Mouse (Mus musculus) intestine, embryonic 14.5 days (tissue): ENCODE measurements at regions not wholly inside any gene's neighbourhood (a gene's known extent, or its start where the extent isn't known, plus 50 kb on each side); places are given as distances from the start of the nearest gene placed in this dataset.

Experiments
- ATAC-seq: fragments of 200-750 bp; cut with Nextera tagmentation; replicated peaks from 2 replicates; pipeline ENCODE4 v1.8.0; 2017; ENCODE audit warnings: low read depth, moderate number of reproducible peaks, moderate TSS enrichment, moderate library complexity; ENCODE audit not compliant: low FRiP score, low TSS enrichment
- DNase-seq: peaks from one replicate; pipeline ENCODE4 v3.0.0-alpha.2; 2018; ENCODE audit warnings: low spot score
- H3K27ac ChIP-seq: fragments of 300-500 bp; sonication (generic); 2 replicates; pipeline ENCODE4 v1.5.1; 2014; ENCODE audit warnings: low read depth, mild to moderate bottlenecking, control low read depth
- H3K27me3 ChIP-seq: fragments of 300-500 bp; sonication (generic); replicated peaks from 2 replicates; pipeline ENCODE4 v1.6.1; 2014; ENCODE audit warnings: low read length, control low read depth; ENCODE audit not compliant: control insufficient read depth, insufficient read depth
- H3K36me3 ChIP-seq: fragments of 300-500 bp; sonication (generic); 2 replicates; pipeline ENCODE4 v1.6.1; 2014; ENCODE audit warnings: low read length, control low read depth; ENCODE audit not compliant: control insufficient read depth, insufficient read depth
- H3K4me1 ChIP-seq: fragments of 300-500 bp; sonication (generic); replicated peaks from 2 replicates; pipeline ENCODE4 v1.6.1; 2014; ENCODE audit warnings: low read length, control low read depth, mixed read lengths; ENCODE audit not compliant: control insufficient read depth, insufficient read depth
- H3K4me2 ChIP-seq: fragments of 300-500 bp; sonication (generic); 2 replicates; pipeline ENCODE4 v1.6.1; 2014; ENCODE audit warnings: low read length
- H3K4me3 ChIP-seq: fragments of 300-500 bp; sonication (generic); 2 replicates; pipeline ENCODE4 v1.5.1; 2014; ENCODE audit warnings: low read depth, low read length, control low read depth, mixed read lengths
- H3K9ac ChIP-seq: fragments of 300-500 bp; sonication (generic); 2 replicates; pipeline ENCODE4 v1.6.1; 2014; ENCODE audit warnings: mild to moderate bottlenecking, low read length
- H3K9me3 ChIP-seq: fragments of 300-500 bp; sonication (generic); 2 replicates; pipeline ENCODE4 v1.6.1; 2016; ENCODE audit warnings: low read length, control low read depth; ENCODE audit not compliant: control insufficient read depth
- WGBS: fragments of 180-500 bp; shearing (Covaris S2); extraction: QIAGEN DNeasy Blood & Tissue Kit; methylation state at CpG from one replicate; pipeline ENCODE4 v1.1.7; 2014; 5-methylcytosine and 5-hydroxymethylcytosine counted together

DNA sequence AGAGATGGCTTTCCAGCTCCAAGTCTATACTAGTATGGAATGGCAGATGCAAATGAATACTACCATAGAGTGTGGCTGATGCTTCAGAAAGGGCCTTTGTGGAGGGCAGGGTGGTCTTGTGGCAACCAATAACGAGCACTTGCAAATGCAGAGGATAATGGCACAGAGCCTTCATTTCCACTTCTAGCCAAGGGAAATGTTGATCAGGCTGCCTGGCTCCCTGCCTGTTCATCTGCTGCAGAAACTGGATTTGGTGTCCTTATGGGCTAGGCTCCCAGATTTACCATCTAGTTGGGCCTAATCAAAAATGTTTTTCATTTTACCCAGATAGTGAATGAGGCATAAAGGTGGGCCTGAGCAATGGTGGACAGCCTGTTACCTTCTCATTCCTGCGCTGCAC is 110.7 kb upstream of the Dab1 start:
- Histone ChIP-seq H3K27me3 (no peaks in the 10 kb centered on the region), H3K4me2 (no peak overlapping the region), H3K4me3 (no peak overlapping the region), H3K4me1 (no peaks in the 10 kb centered on the region), H3K9me3 (no peaks in the 10 kb centered on the region), H3K27ac (no peak overlapping the region), H3K36me3 (no peaks in the 10 kb centered on the region), H3K9ac (no peak overlapping the region)
- ATAC-seq = no peak
- 77% methylated on average over 2 of the region's 2 CpGs for WGBS
- no peak for DNase-seq

DNA sequence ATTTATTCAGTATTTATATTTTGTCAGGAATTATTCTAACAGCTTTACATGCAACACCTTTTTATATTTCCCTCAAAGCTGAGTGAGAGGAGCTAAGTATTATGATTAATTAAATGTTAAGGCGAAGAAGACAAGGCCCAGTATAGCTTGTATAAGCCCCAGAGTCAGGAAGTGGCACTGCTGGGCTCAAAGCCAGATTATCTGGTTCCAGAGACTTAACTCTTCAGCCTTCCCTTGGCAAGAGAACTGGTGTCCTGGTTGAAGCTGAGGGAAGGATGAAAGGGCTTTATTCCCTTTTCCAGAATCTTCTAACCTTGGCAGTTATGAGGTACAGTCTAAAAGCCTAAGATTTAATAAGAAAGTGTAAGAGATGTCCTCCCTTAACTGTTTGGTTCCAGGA is 106.3 kb upstream of the Dab1 start:
- Histone ChIP-seq H3K36me3 (no peaks in the 10 kb centered on the region), H3K4me1 (no peaks in the 10 kb centered on the region), H3K9me3 (no peaks in the 10 kb centered on the region), H3K4me2 (no peak overlapping the region), H3K27ac (no peak overlapping the region), H3K27me3 (no peaks in the 10 kb centered on the region), H3K9ac (no peak overlapping the region), H3K4me3 (no peak overlapping the region)
- WGBS = 68% methylated on average over 1 of the region's 1 CpGs
- ATAC-seq (no peak), DNase-seq (no peak)

DNA sequence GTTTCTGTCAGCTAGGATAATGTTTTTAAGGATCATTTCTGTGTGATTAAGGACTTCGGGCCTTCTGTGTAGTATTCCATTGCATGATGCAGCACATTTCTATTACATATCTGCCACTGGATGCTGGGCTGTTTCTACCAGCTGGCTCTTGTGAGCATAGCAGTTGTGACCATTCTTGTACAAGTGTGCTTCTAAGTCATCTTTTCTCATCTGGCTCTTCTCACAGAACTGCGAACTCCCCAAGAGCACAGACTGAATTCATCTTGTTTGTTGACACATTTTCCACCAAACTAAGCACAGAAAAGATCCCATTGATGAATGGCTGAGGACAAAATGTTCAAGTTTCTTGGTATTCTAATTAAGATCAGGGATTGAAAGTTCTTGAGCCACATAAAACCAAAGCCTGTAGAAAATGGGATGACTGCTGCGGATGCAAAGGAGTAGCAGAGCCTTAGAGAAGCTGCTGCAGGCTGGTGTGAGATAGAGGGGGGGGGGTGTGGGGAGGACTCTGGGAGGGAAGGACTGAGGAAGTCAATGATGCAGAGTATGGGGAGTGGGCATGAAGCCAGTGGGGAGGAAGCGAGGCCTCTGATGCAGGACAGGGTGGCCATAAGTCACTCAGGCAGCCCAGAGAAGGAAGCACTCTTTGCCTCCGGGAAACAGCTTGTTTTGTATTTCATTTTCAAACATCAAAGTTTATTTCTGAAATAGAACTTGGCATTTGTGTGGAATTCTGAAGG is 97.1 kb upstream of the Dab1 start:
- 57% methylated on average over 5 of the region's 5 CpGs for WGBS
- Histone ChIP-seq H3K4me3 (no peak overlapping the region), H3K9ac (no peak overlapping the region), H3K36me3 (no peaks in the 10 kb centered on the region), H3K27me3 (no peaks in the 10 kb centered on the region), H3K9me3 (no peaks in the 10 kb centered on the region), H3K27ac (no peak overlapping the region), H3K4me2 (no peak overlapping the region), H3K4me1 (no peaks in the 10 kb centered on the region; the same call in 1 of the 2 replicates)
- ATAC-seq = peak; percentile 55; the same call in 1 of the 2 replicates
- no peak for DNase-seq

DNA sequence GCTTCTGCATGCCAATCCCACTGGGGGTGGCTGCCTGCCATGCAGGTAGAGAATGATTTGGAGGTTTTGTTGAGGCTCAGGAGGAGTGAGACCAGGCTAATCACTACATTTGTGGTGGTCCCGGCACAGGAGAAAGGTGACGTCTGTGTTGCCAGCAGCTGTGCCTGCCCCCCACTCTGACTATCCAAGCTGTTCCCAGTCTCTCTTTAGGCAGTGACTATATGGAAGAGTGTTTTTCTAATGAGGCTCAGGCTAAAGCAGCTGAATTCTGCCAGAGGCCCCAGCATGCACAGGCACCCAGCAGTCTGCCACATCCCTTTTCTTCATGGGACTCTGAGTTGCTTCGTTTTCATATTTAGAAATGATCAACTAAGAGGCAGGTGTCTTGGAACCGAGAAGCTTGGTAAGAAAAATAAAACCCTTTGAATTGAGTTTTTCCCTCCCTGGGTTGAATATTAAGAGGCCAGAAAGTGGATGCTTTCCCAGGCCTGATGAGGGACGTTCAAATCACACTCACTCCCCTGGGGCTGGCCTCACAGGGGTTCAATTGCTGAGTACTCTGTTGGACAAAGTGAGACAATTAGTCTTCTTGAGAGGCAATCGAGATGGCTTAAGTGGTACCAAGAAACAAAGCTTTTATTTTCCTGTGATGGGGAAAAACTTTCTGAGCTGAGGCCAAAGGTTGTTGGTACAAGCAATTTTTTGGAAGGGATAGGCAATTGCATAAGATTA is 82.5 kb upstream of the Dab1 start:
- Histone ChIP-seq H3K4me1 (no peaks in the 10 kb centered on the region), H3K9ac (no peak overlapping the region), H3K9me3 (no peaks in the 10 kb centered on the region), H3K4me2 (no peak overlapping the region), H3K27me3 (no peaks in the 10 kb centered on the region), H3K4me3 (no peak overlapping the region), H3K27ac (no peak overlapping the region), H3K36me3 (no peaks in the 10 kb centered on the region)
- DNase-seq (no peak), ATAC-seq (no peak)
- 69% methylated on average over 6 of the region's 6 CpGs for WGBS

DNA sequence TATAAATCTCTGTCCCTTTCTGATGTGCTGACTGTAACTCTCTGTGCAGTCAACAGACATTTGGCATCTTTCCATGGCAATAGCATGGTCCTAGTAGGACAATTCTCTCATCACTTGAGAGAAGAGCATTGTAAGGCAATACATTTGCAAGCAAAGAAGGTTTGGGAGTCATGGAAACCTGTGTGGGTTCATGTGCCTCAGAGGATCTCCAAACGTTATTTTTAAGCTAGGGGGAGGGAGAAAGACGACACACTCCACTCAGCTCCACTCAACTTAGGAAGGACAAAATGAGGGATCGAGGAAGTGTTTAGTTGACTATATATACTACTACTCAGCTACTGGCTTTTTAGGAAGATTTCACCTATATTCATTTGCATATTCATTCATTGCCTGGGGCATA is 78.2 kb upstream of the Dab1 start:
- DNase-seq (no peak), ATAC-seq (no peak)
- WGBS = 80% methylated on average over 3 of the region's 3 CpGs
- H3K27me3 ChIP-seq = no peaks in the 10 kb centered on the region
- H3K36me3 ChIP-seq = no peaks in the 10 kb centered on the region
- no peak overlapping the region for H3K9ac ChIP-seq
- no peak overlapping the region for H3K4me2 ChIP-seq
- no peaks in the 10 kb centered on the region for H3K9me3 ChIP-seq
- H3K4me3 ChIP-seq = no peak overlapping the region
- no peak overlapping the region for H3K27ac ChIP-seq
- H3K4me1 ChIP-seq = no peaks in the 10 kb centered on the region

DNA sequence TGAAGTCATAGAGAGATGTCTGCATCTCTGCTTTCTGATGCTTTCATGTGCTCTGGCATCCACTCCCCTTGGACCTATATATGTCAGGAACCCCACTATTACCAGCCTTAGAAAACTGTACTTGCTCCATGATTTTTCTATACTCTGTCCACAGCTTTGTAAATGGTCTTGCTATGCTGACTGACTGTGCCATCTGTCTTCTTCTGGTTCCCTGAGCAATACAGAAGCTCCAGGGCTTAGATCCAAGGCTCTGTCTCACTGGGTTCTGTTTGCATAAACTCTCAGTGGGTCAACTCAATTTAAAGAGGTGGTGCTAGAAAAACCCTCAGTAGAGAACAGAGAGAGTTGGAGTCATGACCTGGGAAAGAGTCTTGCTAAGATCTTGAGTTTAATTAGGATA is 71.9 kb upstream of the Dab1 start:
- ATAC-seq = no peak

DNA sequence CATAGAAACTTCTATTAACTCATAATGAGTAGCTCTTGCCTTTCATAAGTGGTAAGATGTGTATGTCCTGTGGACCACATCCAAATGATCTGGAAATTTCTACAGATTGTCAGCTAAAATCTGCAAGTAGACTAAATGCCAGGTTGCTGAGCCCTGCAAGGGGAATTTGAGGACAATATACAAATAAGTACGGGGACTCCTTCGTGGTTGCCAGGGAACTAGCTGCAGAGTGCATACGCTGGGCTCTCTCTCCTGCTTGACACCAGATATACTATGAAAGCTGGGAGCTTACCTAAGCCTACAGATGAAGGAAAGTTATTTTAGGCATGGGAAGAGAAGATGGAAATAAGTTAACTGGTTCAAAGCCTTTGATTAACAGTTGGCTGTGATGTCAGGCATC is 66.7 kb upstream of the Dab1 start:
- no peak for ATAC-seq
- DNase-seq = no peak
- Histone ChIP-seq H3K4me3 (no peak overlapping the region), H3K27ac (no peak overlapping the region), H3K4me1 (no peaks in the 10 kb centered on the region), H3K9ac (no peak overlapping the region), H3K36me3 (no peaks in the 10 kb centered on the region), H3K4me2 (no peak overlapping the region), H3K27me3 (no peaks in the 10 kb centered on the region), H3K9me3 (no peaks in the 10 kb centered on the region)
- WGBS = 86% methylated on average over 3 of the region's 3 CpGs

More for the DNA sequence above, 71.9 kb upstream of the Dab1 start:
- Histone ChIP-seq H3K4me1 (no peaks in the 10 kb centered on the region), H3K27ac (no peak overlapping the region), H3K27me3 (no peaks in the 10 kb centered on the region), H3K4me3 (no peak overlapping the region), H3K9me3 (no peaks in the 10 kb centered on the region), H3K36me3 (no peaks in the 10 kb centered on the region), H3K4me2 (no peak overlapping the region), H3K9ac (no peak overlapping the region)
- DNase-seq = no peak

DNA sequence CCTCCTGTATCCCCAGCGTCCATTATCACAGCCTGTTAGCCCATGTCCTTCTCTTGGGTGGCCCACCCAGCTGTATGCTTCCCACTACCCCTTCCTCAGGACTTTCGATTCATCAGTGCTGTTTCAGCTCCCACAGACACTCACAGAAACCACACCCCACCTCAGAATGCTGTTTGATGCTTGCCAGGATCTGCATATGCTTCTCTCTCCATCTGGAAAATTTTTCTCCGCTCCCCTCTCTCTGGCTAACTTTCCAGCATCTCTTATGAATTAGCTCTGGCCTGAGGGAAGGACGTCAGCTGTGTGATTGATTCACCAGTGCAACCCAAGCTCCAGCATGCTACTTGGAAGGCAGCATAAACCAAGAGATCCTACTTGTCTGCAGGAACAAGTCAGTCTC is 66.0 kb upstream of the Dab1 start:
- H3K27me3 ChIP-seq = no peaks in the 10 kb centered on the region
- H3K9me3 ChIP-seq = no peaks in the 10 kb centered on the region
- DNase-seq (no peak), ATAC-seq (no peak)
- H3K4me1 ChIP-seq = no peaks in the 10 kb centered on the region
- H3K36me3 ChIP-seq = no peaks in the 10 kb centered on the region
- no peak overlapping the region for H3K4me2 ChIP-seq
- WGBS = 63% methylated on average over 4 of the region's 4 CpGs
- H3K4me3 ChIP-seq = no peak overlapping the region
- no peak overlapping the region for H3K9ac ChIP-seq
- H3K27ac ChIP-seq = no peak overlapping the region

DNA sequence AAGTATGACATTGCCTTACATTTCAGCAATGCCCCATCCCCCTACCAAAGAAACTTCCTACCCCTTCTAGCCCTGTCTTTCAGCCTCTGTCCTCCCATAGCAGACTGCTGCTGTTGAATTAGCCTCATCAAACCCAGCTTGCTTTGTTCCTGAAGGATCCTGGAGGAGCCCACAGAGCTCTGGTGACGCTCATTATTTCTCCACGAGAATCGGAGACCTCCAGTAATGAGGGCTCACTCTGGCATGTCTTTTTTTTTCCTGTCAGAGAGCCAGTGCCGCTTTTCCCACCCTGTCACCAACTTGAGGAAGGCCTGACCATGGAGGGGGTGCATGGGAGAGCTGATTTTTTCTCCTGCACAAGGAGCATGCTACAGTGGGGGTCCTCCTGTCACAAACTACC is 64.6 kb upstream of the Dab1 start:
- no peak overlapping the region for H3K27ac ChIP-seq
- no peak for DNase-seq
- no peak for ATAC-seq
- H3K27me3 ChIP-seq = no peaks in the 10 kb centered on the region
- H3K4me3 ChIP-seq = no peak overlapping the region
- no peaks in the 10 kb centered on the region for H3K9me3 ChIP-seq
- H3K9ac ChIP-seq = no peak overlapping the region
- H3K4me1 ChIP-seq = no peaks in the 10 kb centered on the region
- 66% methylated on average over 4 of the region's 4 CpGs for WGBS
- no peaks in the 10 kb centered on the region for H3K36me3 ChIP-seq
- H3K4me2 ChIP-seq = no peak overlapping the region
